Mouse (Mus musculus) small intestine, adult 2 months (tissue): ENCODE results near the gene Sh3d21.

Experiments
- CTCF ChIP-seq: fragments of 200-500 bp; IDR thresholded peaks from 2 replicates; pipeline ENCODE4 v1.5.1; 2012; ENCODE audit warnings: low read depth, mild to moderate bottlenecking, control low read depth, inconsistent platforms, low read length, moderate library complexity, mixed read lengths; ENCODE audit not compliant: insufficient replicate concordance, insufficient read length; ENCODE audit errors: extremely low read depth
- POLR2A ChIP-seq: fragments of 200-500 bp; IDR thresholded peaks from 2 replicates; pipeline ENCODE4 v1.6.1; 2012; ENCODE audit warnings: low read depth, mild to moderate bottlenecking, control low read depth, inconsistent platforms, low read length, moderate library complexity

- no peak for TF ChIP-seq POLR2A
- no peak for TF ChIP-seq CTCF
Measured at GRCm38 (mm10) chr4:126204016-126204415, 40.7 kb upstream of the Sh3d21 start.
